Mouse (Mus musculus) frontal cortex, postnatal 25 days (tissue): ENCODE measurements around the gene Rps2.

ENCODE experiments used
- DNase-seq, 2 experiments: peaks; one replicate each; pipeline ENCODE4 v3.0.0; 2022; ENCODE audit warnings: low spot score in 2 of 2

The Rps2 gene

DNA sequence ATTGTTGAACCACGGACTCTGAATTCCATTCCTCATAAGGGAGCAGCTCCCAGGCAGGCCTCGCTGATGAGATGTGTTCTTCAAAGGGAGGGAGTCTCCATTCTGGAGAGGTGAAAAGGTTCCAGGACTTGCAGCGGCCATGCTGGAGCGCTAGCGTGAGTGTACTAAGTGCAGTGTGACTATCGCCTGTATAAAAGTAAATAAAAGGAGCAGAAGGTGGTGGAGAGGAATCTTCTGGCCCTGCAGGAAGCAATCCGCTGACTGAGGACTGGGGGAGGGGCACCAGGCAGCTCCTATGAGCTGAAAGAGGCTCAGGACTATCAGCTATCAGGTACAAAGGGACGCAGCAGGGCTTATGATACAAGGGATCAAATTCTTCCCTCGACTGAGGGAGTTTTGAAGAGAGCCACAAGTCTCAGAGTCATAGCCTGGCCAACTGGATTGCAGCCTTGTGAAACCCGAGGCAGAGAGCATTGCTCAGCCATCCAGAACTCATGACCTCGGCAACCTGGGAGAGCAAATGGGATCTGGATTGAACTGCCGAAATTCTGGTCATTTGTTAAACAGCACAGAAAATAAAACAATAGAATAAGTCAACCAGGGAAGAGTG lies 48.5 kb downstream of the Rps2 start:
- DNase-seq = no peak

DNA sequence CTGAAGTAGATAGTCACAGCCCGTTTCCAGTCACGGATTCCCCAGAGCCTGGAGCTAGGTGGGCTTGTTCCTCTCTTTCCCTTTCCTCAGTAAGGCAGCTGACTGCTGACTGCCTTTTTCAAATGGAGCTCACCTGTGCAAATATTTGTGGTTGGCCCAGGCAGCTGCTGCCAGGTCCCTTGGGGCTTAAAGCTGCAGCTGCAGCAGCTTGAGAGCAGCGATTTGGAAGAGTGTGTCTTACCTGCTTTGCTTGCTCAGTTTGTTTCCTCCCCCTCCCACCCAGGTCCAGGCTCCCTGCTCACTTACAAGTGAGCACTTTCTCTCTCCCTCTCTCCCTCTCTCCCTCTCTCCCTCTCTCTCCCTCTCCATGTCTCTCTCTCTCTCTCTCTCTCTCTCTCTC lies 51.2 kb downstream of the Rps2 start:
- no peak for DNase-seq
